Mouse (Mus musculus): Measurements from ENCODE around the gene Miga2.

GRCm38 (mm10) chr2:30392577-30393369 is 28.7 kb downstream of the Miga2 start:
- TF ChIP-seq CTCF (IDR thresholded peaks at IDR 0.05; ENCODE audit: low read depth, low read length) (no peak), POLR2A (IDR thresholded peaks at IDR 0.05; ENCODE audit: borderline replicate concordance, low read depth, low read length) (no peak)
